7 mouse cellular contexts compared by ENCODE assay signal in genomic region chr5:32740850-32741249, GRCm38 (mm10). TPM values are rescaled to one million over a fixed set of nuclear protein-coding genes. Genes with fewer than 3 reads are reported as not detected.
DNase-seq lines count a peak whose midpoint lies in the region; ATAC-seq and TF ChIP-seq lines count a peak whose summit lies in the region.
"Not testable (repeated sequence)": the region's sequence is repeated elsewhere in the genome, so short reads cannot be mapped to it uniquely, and the experiment has no call there.

No protein-coding gene starts in this region.

- not testable (repeated sequence) for H3K9ac ChIP-seq in forebrain, embryonic 12.5 days; hindbrain, embryonic 12.5 days; intestine, postnatal 0 days (ENCODE audit: low read depth, low read length); midbrain, postnatal 0 days (replicated peaks; ENCODE audit: low read length, poor library complexity, severe bottlenecking)

- H3K9me3 ChIP-seq in E14TG2a.4 (ENCODE audit: low read length); forebrain, embryonic 12.5 days; hindbrain, embryonic 12.5 days (replicated peaks); intestine, postnatal 0 days (ENCODE audit: control insufficient read depth); midbrain, postnatal 0 days (ENCODE audit: low read length): not testable (repeated sequence)

- H3K27ac ChIP-seq in forebrain, embryonic 12.5 days = not testable (repeated sequence)
- H3K27ac ChIP-seq in hindbrain, embryonic 12.5 days = peak overlapping the region; percentile 40; the same call in 1 of the 2 replicates
- peak overlapping the region; percentile 15; the same call in 1 of the 2 replicates for H3K27ac ChIP-seq in intestine, postnatal 0 days (ENCODE audit: low read depth, low read length)
- H3K27ac ChIP-seq in midbrain, postnatal 0 days (ENCODE audit: low read depth, low read length) = peak overlapping the region; percentile 38; the same call in 1 of the 2 replicates

- not testable (repeated sequence) for H3K27me3 ChIP-seq in E14TG2a.4 (ENCODE audit: insufficient read depth, low read length); forebrain, embryonic 12.5 days; hindbrain, embryonic 12.5 days; intestine, postnatal 0 days (replicated peaks; ENCODE audit: control insufficient read depth, insufficient read depth, low read length); midbrain, postnatal 0 days (ENCODE audit: insufficient read depth, low read length)

- DNase-seq in midbrain, postnatal 0 days (ENCODE audit: low spot score) = not testable (repeated sequence)
- peak; percentile 42 for DNase-seq in right cerebral cortex, postnatal 25 days

- peaks cover 74% of the 10 kb centered on the region for H3K4me1 ChIP-seq in E14TG2a.4 (replicated peaks; ENCODE audit: low read depth, low read length)
- H3K4me1 ChIP-seq in forebrain, embryonic 12.5 days = peaks cover 24% of the 10 kb centered on the region
- peaks cover 19% of the 10 kb centered on the region for H3K4me1 ChIP-seq in hindbrain, embryonic 12.5 days
- H3K4me1 ChIP-seq in intestine, postnatal 0 days (replicated peaks; ENCODE audit: control insufficient read depth, insufficient read depth, low read length) = peaks cover 15% of the 10 kb centered on the region; the same call in 1 of the 2 replicates
- not testable (repeated sequence) for H3K4me1 ChIP-seq in midbrain, postnatal 0 days (ENCODE audit: insufficient read depth, low read length)

- not testable (repeated sequence) for H3K4me2 ChIP-seq in forebrain, embryonic 12.5 days; hindbrain, embryonic 12.5 days (replicated peaks); intestine, postnatal 0 days (replicated peaks; ENCODE audit: low read depth); midbrain, postnatal 0 days (ENCODE audit: low read depth, low read length, poor library complexity, severe bottlenecking)

- H3K4me3 ChIP-seq in E14TG2a.4 (replicated peaks; ENCODE audit: low read length) = peak overlapping the region; percentile 26; the same call in 1 of the 2 replicates
- H3K4me3 ChIP-seq in forebrain, embryonic 12.5 days (replicated peaks); hindbrain, embryonic 12.5 days; intestine, postnatal 0 days (ENCODE audit: low read depth, low read length); midbrain, postnatal 0 days (ENCODE audit: low read depth, low read length): not testable (repeated sequence)

- TF ChIP-seq CTCF in E14TG2a.4 (conservative IDR thresholded peaks at IDR 0.05; ENCODE audit: low read length); intestine, postnatal 0 days (IDR thresholded peaks at IDR 0.05; ENCODE audit: low read depth); midbrain, postnatal 0 days (IDR thresholded peaks at IDR 0.05): not testable (repeated sequence)

- H3K36me3 ChIP-seq in E14TG2a.4 (ENCODE audit: insufficient read depth, low read length) = peaks cover 92% of the 10 kb centered on the region
- not testable (repeated sequence) for H3K36me3 ChIP-seq in forebrain, embryonic 12.5 days (replicated peaks); midbrain, postnatal 0 days (ENCODE audit: insufficient read depth, low read length)
- peaks cover 10% of the 10 kb centered on the region; the same call in 1 of the 2 replicates for H3K36me3 ChIP-seq in hindbrain, embryonic 12.5 days
- H3K36me3 ChIP-seq in intestine, postnatal 0 days (ENCODE audit: control insufficient read depth, insufficient read depth) = peaks cover 23% of the 10 kb centered on the region

- ATAC-seq in forebrain, embryonic 12.5 days (ENCODE audit: low FRiP score) = 0 out of 2 replicates have a peak, but pooled peaks have one; percentile 34
- not testable (repeated sequence) for ATAC-seq in hindbrain, embryonic 12.5 days (ENCODE audit: low FRiP score); intestine, postnatal 0 days; midbrain, postnatal 0 days (ENCODE audit: low FRiP score)
- ATAC-seq in megakaryocyte, adult 5-6 weeks (ENCODE audit: poor library complexity, severe bottlenecking) = peak; percentile 26

- 81% methylated on average over 8 of the region's 8 CpGs for WGBS in forebrain, embryonic 12.5 days
- 80% methylated on average over 8 of the region's 8 CpGs for WGBS in hindbrain, embryonic 12.5 days
- WGBS in intestine, postnatal 0 days = 74% methylated on average over 8 of the region's 8 CpGs
- 76% methylated on average over 8 of the region's 8 CpGs for WGBS in midbrain, postnatal 0 days

RNA-seq across cellular contexts. Expression of gene Pisd, which starts 44.6 kb away (rescaled TPM):
- 70.6 and 70.7 TPM in 2 replicates for polyA plus RNA-seq in forebrain, embryonic 12.5 days (2016; fragmentation: Nextera tagmentation; extraction: Ambion mirVana)
- 78.6 and 83.2 TPM in 2 replicates for polyA plus RNA-seq in hindbrain, embryonic 12.5 days (2016; fragmentation: Nextera tagmentation; extraction: Ambion mirVana)
- 69.8 and 70.9 TPM in 2 replicates for polyA plus RNA-seq in intestine, postnatal 0 days (2015; fragmentation: Nextera tagmentation; extraction: Ambion mirVana)
- 51.6 and 52.1 TPM in 2 replicates for total RNA-seq in megakaryocyte, adult 5-6 weeks (2015)
- total RNA-seq in megakaryocyte, adult 5-6 weeks (2017) = 69.5 and 81.6 TPM in 2 replicates
- 94.5 and 95.7 TPM in 2 replicates for total RNA-seq in midbrain, postnatal 0 days (2014; rRNA removed)
- 89.0 and 98.1 TPM in 2 replicates for polyA plus RNA-seq in midbrain, postnatal 0 days (2015; fragmentation: Nextera tagmentation; extraction: Ambion mirVana)
